Mouse (Mus musculus): ENCODE data around the gene Gzmb. TPM values are rescaled to one million over a fixed set of nuclear protein-coding genes. Genes with fewer than 3 reads are reported as not detected.
"Not testable (repeated sequence)": the region's sequence is repeated elsewhere in the genome, so short reads cannot be mapped to it uniquely, and the experiment has no call there.

Gene Gzmb
- total RNA-seq (2021), result not detected

DNA sequence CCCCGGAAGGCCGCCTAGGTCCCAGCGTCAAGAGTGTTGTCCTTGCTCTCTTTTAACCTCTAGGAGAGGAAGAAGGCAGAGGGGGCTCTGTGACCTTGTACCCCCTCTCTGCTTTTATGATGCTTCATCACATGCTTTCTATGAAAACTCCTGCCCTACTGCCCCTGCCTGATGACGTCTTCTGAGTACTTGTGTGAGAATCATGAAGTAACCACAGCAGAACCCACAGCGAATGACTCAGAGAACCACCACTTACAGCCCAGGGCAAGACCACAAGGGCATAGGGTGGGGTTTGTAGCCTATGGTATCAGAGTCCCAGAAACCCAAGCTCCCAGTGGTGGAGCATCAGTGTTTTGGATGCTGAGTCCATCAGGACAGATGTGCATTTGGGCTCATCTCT lies at the start of gene Gzmb:
TSS of gene Gzmb (minus strand) at position 108 of the 400 bp plus-strand sequence.
- no peak for DNase-seq (ENCODE audit: extremely low spot score in 1 of 2, low spot score in 1 of 2)

DNA sequence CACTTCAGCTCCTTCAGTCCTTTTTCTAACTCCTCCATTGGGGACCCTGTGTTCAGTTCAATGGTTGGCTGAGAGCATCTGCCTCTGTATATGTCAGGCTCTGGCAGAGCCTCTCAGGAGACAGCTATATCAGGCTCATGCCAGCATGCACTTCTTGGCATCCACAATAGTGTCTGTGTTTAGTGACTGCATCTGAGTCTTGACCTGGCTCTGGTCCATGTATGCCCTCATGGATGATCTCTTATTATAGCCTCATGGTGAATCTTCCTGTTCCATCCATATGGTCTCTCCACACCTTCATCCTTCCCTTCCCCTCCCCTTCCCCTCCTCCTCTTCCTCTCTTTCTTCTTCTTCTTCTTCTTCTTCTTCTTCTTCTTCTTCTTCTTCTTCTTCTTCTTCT lies 49.7 kb upstream of the Gzmb start:
- DNase-seq (ENCODE audit: extremely low spot score in 1 of 2, low spot score in 1 of 2), result not testable (repeated sequence)

DNA sequence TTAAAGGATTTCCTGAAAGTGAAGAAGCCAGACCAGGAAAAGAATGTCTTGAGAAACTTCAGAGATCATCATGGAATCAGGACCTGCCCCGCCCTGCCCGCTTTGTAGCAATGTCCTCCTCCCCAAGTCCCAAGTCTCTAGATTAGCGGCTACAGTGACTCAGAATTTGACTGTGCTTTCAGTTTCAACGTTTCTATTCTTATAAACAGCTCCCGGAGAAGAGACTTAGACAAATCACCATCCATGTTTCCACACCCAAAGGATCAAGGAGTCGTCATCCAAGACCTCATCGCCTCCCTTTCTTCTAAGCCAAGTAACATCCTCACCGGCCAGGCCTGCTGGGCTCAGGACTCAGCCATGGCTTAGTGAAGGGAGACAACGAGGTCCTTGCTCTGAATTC lies 48.2 kb upstream of the Gzmb start:
- no peak for DNase-seq (ENCODE audit: extremely low spot score in 1 of 2, low spot score in 1 of 2)

DNA sequence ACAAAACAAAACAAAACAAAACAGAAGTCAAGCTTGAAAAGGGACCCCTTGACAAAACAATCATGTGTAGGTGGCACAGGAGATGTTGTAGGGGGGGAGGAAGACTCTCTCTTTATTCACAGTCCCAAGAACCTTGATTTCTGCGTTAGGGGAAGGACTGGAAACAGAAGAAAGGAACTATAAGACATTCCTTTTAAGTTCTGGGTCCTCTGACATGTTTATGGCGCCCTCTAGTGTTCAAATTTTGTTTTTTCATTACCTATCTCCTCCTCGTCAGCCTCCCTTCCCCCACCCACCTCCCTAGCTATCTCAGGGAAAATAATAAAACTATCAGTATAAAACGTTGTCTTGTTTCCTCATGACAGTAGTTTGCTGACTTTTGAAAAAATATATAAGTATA lies 42.1 kb upstream of the Gzmb start:
- no peak for DNase-seq (ENCODE audit: extremely low spot score in 1 of 2, low spot score in 1 of 2)

DNA sequence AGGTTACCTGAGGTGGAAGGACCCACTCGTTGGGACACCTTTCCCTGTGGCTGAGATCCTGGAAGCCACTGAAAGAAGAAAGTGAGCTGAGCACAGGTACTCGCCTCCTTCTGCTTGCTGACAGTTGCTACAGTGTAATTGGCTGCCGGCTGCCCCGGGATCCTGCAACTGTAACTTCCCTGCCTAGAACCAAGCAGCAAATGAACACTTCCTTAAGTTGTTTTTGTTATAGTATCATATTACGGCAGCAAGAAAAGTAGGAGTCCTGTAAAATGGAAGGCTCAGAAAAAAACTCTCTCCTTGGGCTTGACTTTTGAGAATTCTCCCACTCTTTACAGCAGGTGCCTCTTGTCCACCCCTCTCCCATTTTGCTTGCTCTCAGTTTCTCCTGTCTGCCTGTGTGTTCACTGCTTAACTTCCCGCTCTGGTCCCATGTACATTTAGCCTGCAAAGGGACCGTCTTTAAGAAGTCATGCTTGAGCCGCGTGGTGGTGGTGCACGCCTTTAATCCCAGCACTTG lies 41.5 kb upstream of the Gzmb start:
- no peak for DNase-seq (ENCODE audit: extremely low spot score in 1 of 2, low spot score in 1 of 2)

DNA sequence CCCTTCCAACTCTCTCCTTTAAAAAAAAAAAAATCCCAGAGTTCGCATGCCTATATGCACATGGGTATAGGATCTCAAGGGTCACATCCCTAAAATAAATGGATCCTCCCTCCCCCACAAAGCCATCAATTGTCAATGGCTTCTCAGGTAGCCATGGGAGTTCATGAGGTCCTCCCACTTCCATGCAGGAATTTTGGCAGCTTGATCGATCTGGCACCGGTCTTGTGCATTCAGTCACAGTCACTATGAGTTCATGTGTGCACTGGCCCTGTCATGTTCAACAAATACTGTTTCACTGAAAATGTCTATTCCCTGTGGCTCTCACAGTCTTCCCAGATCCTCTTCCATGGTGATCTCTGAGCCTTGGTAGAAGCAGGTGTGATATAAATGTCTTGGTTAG lies 40.0 kb upstream of the Gzmb start:
- no peak for DNase-seq (ENCODE audit: extremely low spot score in 1 of 2, low spot score in 1 of 2)

DNA sequence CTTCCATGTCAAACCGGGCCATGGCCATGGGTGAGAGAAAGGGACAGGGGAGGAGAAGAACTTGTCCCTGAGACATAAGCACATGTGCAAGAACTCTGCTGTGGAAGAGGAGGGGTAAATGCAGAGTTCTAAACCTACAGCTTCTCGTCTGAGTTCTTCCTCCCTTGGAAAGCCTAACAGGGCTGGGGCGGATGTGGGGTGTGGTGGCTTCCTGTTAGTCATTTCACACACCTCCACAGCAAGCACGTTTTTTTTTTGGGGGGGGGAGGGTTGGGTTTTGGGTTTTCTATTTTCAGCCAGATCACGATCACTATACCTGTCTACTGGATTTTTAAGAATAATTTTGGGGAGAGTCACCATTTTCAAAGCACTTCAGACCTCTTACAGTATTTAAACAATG lies 34.7 kb upstream of the Gzmb start:
- DNase-seq (ENCODE audit: extremely low spot score in 1 of 2, low spot score in 1 of 2), result no peak

DNA sequence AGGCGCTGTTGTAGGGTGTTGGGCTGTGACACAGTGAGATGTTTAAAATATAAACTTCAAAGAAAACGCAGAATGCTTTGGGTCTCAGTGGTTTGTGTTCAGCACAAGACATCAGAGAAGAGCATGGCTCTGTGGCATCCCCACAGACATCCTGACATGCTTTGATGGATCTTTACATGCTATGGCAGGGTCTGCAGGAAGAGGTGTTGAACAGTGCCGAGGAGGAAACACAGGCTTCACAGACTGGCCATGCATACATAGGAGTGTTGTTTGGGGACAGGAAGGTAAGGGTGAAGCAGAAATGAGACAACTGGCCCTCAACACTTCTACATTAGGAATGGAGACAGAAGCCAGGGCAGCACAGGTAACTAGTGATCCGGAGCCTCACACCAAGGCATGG lies 34.0 kb upstream of the Gzmb start:
- no peak for DNase-seq (ENCODE audit: extremely low spot score in 1 of 2, low spot score in 1 of 2)

DNA sequence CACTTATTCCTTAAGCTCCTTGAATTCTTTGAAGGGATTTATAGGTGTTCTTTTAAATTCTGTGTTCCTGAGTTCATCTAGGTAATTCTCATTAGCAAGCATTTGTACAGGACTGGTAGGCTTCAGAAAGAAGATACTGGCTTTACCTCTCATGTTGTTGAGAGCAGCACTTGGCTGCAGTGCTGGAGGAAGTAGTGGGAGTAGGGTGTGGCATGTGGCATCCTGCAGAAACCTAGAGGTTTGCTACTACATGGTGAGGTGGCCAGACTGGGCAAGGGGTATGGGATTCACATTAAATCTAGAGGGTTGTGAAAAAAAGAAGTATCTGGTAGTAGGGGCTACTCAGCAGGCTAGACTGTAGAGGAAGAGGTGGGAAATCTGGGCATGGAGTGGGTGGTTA lies 31.1 kb upstream of the Gzmb start:
- DNase-seq (ENCODE audit: extremely low spot score in 1 of 2, low spot score in 1 of 2), result no peak

DNA sequence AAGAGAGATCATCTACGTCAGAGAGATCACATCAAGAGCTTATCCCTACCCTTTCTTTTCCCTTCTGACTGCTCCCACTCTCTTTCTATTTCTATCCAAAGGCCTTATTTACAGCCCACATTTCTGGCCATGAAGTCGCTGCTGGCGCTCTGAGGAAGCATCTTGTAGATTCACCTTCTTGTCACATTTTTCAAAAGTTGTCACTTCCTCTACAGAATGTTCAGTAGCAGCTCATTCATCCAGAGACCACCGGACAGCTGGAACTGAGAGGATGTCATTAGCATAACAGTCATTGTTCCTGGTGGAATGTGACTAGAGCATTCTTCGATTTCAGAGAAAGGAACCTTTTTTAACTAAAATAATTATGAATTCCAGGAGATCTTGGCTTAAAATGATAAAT lies 26.6 kb upstream of the Gzmb start:
- DNase-seq (ENCODE audit: extremely low spot score in 1 of 2, low spot score in 1 of 2), result no peak

DNA sequence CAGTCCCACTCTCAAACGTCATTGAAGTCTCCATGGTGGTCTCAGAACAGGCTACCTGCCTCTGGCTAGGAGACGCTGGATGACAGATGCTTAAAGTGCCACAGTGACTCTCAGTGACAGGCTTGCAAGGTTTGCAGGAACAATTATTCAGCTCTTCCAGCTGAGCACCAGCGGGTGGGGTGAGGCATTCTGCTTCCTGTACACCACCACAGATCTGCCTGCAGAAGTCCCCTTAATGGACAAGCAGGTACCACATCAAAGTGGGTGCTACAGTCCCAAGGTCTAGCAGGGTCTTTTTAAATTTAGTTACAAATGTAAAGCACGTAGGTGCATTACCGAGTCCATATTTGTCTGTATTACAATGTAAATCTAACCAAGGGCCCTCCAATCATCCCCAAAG lies 25.7 kb upstream of the Gzmb start:
- no peak for DNase-seq (ENCODE audit: extremely low spot score in 1 of 2, low spot score in 1 of 2)

DNA sequence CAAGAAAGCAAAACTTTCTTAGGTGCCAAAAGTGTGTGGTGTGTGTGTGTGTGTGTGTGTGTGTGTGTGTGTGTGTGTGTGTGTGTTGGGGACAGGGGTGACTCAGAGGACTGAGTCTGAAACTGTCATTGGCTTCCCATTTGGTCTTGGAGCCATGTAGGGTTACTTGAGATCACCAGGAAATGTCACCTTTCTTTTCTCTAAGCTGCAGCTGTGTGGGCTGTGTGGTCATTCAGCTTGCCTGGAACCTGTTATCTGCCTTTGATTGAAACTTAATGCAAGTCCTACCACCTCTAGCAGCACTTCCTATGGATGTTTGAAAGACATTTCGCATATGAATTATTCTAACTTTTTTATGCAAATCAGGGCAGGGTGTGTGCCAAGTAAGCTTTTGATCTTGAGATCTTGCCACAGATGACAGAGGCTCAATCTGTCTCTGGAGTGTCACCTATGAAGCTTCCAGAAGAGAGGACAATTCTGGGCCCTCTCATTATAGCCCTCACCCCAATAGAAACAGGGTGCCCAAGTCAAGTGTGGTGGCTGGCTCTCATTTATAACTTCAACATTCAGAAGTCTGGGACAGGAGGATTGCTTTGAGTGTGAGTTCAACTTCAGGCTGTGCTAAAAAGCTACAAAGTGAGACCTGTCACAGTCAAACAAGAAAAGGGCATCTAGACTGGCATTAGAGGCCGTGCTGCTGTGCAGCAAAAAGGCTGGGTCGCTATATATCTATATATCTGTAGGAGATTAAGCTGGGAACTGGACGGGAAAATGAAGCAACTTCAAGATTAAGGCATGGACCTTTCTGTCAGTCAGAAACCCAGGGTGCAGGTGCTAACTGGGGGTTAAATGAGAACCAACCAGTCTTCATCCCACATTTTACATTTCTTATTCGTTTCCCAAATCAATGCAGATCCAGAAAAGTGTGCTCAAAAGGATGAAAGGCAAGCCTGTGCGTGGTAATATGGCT lies 22.6 kb upstream of the Gzmb start:
- DNase-seq (ENCODE audit: extremely low spot score in 1 of 2, low spot score in 1 of 2), result no peak

DNA sequence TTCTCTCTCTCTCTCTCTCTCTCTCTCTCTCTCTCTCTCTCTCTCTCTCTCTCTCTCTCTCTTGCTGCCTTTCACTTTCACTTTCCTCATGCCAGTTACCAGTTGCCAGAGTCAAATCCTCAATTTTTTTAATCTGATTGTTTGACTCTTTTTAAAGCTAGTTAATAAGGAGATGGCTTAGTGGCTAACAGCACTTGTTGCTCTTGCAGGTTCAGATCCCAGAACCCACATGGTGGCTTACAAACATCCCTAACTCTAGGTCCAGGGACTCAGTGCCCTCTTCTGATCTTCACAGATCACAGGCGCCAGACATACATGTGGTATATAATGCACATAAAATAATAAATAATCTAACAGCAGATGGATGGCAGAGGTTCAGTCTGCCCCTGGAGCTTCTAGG lies 21.8 kb upstream of the Gzmb start:
- no peak for DNase-seq (ENCODE audit: extremely low spot score in 1 of 2, low spot score in 1 of 2)

DNA sequence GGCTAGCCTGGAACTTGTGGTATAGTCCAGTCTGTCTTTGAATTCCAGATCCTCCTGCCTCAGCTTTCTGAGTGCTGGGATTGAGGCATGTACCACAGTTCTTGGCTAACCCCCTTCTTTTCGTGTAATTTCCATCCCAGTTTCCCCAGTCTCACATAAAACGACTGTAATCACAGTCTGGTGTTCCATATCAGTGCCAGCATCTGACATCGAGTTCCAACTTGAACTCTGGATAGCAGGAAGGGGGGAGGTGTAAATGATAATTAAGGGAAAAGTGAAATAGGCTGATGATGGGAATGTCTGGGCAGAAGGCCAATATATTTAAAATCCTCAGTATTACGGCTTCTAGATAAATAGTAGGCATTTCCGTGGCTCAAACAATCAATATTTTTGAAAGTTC lies 19.0 kb upstream of the Gzmb start:
- DNase-seq (ENCODE audit: extremely low spot score in 1 of 2, low spot score in 1 of 2), result no peak

DNA sequence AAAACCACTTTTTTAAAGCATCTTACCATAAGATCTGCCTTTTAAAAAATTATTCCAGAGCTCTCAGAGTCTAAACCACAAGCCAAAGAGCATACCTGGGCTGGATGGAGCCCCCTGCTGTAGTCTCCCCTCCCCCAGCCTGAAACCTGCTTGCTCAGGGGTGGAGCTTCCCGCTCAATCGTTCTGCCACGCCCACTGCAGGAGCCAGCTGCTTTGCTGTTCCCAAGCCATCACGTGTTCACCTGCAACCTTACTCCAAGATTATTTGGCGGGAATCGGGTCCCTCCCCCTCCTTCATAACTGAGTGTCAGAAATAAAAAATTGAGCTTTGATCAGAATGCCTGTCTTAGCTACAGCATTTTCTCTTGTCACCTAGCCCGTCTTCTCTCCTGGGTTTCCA lies 16.6 kb upstream of the Gzmb start:
- not testable (repeated sequence) for DNase-seq (ENCODE audit: extremely low spot score in 1 of 2, low spot score in 1 of 2)

DNA sequence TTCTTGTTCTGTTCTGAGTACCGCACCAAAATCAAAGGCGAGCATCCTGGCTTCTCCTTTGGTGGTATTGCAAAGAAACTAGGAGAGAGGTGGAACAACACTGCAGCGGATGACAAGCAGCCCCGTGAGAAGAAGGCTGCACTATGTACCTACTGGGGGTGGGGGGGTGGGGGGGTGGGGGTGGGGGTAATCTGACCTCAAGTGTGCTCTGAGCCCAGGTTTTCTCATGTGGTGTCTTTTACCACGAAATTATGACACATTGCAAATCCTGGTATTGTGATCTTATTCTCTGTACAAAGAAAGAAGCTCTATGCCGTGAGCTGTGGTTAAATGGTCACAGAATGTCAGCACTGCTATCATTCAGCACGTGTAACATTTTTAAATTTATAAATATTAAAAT lies 14.0 kb upstream of the Gzmb start:
- DNase-seq (ENCODE audit: extremely low spot score in 1 of 2, low spot score in 1 of 2), result not testable (repeated sequence)

DNA sequence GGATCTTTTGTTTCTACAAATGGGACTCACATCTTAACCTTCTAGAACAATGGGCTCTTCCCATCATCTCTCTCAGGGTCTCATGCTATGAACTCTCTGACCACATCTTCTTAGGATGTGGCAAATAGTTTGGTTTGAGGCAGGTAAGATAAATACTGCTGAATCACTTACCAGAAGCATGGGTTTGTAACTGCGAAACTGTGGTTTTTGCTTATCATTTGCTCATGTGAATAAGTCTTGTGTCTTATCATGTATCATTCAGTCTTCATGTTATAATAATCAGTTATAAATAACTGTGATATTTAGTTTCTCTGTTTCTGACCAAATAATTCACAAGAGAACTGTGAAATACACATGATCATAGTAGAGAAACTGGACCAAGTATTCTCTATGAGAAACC lies 4.0 kb upstream of the Gzmb start:
- DNase-seq (ENCODE audit: extremely low spot score in 1 of 2, low spot score in 1 of 2), result no peak

DNA sequence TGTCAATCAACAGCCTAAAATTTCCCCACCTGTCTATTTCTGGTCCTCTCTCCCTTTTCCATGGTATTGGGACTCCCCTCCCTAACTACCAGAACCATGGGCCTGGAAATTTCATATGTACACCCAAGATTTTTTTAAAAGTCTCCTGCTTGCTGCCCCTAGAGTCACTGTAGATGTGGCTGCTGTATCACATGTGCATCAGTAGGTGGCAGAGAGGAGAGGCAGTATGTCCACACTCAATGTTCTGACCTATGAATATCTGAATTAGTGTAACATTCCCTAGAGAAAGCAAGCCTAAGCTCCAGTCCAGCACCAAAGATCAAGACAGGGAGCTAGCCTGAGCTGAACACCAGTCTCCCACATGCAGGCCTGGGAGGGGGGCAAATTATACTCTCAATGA lies 21.7 kb downstream of the Gzmb start:
- no peak for DNase-seq (ENCODE audit: extremely low spot score in 1 of 2, low spot score in 1 of 2)

DNA sequence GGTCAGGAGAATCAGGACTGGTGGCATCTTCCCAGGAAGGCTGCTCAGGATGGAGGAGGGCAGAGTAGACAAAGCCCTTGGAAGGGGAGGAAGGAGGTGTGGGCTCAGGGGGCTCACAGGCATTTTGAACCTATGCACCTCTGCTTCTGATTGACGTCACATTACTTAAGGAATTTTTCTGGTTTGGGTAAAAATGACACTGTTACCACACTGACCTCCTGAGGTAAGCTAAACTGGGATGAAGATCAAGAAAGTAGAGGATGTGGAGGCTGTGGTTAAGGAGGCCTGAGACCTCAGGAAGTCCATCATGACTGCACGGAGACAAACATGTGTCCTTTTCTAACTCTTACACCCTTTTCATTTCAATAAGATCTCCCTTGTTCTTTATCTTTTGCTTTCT lies 27.5 kb downstream of the Gzmb start, which contains the start of gene Gzmc:
TSS of gene Gzmc (minus strand) at position 101 of the 400 bp plus-strand sequence.
- no peak for DNase-seq (ENCODE audit: extremely low spot score in 1 of 2, low spot score in 1 of 2)

DNA sequence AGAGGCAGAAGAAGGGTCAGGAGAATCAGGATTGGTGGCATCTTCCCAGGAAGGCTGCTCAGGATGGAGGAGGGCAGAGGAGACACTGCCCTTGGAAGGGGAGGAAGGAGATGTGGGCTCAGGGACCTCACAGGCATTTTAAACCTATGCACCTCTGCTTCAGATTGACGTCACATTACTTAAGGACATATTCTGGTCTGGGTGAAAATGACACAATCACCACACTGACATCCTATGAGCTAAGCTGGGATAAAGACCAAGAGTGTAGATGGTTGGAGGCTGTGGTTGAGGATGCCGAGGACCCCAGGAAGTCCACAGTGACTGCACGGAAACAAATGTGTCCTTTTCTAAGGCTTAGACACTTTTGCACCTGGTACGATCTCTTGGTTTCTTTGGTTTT lies 50.7 kb downstream of the Gzmb start, which contains the start of gene Gzmf:
TSS of gene Gzmf (minus strand) at position 101 of the 400 bp plus-strand sequence.
- no peak for DNase-seq (ENCODE audit: extremely low spot score in 1 of 2, low spot score in 1 of 2)

Data from layer of hippocampus, postnatal 25 days (tissue).